Mouse (Mus musculus): ENCODE measurements around the gene Car3.
A peak's percentile ranks its signal among the peaks of the same experiment; 100 is the strongest.

Gene Car3

DNA sequence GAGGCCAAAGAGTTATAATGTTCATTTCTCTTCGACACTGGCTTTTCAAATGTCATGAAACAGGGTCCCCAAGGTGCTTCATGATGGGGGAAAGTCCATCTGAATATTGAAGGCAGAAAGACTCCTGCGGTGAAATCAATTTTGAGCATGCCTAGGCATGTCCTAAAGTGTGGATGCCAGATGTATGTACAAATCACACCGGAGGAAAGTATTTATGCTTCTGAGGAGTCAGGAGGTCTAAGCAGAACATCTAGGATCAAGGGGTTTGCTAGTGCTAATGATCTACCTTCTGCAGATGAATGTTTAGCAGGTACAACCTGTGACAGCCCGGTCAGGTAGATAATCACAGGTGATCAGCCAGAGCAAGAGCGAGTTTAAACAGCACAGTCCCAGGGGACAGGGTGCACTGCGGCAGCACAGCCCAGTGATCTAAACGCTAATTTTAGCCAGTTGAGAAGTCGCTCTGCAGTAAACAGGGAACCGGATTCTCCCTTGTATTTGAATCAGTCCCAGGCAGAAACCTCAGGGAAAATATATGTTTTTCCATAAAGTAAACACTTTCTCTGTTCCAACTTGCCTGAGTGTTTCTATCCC is 13.1 kb downstream of the Car3 start:
- DNase-seq: no peak

DNA sequence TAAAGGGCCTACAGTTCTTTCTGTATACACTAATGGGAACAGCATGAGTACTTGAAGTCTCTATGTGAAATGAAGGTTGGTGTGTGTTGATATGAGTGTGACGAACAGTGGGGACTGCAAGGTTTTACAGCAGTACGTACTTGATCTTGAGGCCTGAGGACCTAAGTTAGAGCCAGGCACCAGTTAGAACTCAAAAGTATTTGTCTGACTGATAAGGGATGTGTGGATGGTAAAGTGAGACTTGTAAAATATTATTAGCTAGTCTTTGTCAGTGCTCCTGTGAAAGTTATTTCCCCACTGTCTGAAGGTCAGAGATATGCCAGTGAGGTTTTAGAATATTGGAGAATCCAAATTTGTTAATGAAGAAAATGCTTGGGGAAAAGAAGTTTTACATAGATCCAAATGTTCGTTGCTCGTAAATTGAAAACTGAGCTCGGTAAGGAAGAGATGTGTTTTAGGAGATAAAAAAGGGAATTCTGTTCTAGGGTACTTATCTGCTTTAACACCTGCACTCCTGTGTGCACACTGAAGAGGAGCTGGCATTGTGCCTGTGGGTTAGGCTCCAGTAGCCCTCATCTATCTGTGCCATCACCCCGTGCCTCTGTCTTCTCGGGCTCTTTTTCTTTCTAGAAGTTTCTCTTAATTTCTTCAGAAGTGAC is 14.1 kb downstream of the Car3 start:
- no peak for DNase-seq

DNA sequence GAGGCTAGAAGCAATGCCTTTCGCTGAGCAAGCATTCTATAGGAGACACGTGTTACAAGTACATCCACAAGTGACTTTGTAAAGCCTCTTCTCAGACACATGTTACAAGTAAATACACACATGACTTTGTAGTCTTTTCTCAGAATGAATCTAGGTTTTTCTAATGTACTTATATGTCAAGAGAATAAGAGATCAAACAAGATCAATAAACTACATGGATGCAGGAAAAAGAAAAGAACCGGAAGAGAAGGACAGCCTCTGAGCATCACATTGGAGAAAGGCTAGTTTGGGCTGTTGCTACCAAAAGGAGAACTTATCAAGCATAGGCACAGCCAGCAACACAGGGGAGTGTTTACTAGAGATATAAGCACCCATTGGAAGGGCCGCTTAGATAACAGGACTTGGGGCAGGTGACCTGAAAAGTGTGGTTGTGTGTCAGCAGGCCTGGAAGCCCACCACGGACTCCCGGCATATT is 15.5 kb downstream of the Car3 start:
- DNase-seq: no peak

DNA sequence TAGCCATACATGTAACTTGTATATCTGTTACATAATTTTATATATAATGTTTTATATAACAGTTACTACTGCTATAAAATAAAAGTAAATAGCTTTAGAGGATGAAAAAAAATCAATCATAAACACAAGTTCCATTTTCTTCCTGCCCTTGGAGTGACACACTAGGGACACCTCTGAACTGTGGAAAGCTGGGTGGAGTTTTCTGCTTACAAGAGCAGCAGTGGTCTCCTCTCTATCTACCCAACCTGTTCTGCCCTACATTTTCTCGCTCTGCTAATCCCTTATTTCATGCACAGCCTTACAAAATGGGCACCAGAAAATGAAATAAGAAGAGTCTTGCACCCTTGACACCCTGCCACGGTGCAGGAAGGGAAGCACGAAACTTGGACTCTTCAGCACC is 16.0 kb downstream of the Car3 start:
- DNase-seq: no peak

GRCm38 (mm10) chr3:14880277-14880676 is 17.0 kb downstream of the Car3 start:
- DNase-seq: no peak

- no peak for DNase-seq
Measured at GRCm38 (mm10) chr3:14882005-14882404, 18.7 kb downstream of the Car3 start.

GRCm38 (mm10) chr3:14882756-14883155 is 19.4 kb downstream of the Car3 start:
- DNase-seq: no peak

- no peak for DNase-seq
Measured at GRCm38 (mm10) chr3:14884826-14885225, 21.5 kb downstream of the Car3 start.

DNA sequence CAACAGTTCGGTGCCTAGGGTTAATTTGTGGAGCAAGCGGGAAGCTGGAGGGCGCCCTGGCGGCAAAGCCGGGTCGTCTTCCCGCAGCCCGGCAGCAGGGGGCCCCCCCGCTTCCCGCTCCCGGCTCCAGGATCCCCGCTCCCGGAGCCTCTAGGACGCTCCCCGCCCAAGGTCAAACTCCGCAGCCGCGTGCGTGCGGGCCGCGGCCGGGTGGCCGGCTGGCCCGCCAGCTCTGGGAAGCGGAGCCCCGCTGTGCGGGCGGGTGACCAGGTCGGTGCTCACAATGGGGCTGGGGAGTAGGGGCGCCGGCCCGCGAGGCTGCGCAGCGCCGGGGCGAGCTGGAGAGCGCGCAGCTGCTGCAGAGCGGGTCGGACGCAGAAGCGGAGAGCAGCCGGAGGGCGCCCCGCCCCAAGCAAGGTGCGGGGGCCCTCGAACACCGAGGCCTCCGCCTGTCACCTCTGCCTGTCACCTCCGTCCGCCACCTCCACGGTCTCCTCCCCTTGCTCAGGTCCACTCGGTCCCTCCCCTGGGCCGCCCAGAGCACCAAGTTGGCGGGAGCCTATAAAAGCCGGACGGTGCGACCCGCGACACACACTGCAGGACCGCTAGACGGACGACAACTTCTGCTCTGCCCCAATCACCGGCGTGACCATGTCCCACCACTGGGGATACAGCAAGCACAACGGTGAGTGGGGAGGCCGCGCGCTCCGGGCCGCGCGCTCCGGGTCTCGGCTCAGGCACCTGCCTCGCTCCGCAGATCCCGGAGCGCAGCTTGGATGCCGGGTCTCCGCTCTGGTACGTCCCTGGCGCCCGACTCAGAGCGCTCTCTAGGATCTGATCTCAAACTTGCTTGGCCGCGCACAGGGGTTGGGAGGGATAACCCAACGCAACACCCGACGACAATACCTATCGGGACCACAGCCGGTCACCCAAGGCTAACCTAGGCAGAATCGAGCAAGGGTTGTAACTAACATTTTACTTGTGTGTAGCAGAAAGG is 23.1 kb downstream of the Car3 start, which contains the start of gene Car2:
TSS of gene Car2 (plus strand) at position 172 of the 997 bp plus-strand sequence.
- peak; percentile 87 for DNase-seq

DNA sequence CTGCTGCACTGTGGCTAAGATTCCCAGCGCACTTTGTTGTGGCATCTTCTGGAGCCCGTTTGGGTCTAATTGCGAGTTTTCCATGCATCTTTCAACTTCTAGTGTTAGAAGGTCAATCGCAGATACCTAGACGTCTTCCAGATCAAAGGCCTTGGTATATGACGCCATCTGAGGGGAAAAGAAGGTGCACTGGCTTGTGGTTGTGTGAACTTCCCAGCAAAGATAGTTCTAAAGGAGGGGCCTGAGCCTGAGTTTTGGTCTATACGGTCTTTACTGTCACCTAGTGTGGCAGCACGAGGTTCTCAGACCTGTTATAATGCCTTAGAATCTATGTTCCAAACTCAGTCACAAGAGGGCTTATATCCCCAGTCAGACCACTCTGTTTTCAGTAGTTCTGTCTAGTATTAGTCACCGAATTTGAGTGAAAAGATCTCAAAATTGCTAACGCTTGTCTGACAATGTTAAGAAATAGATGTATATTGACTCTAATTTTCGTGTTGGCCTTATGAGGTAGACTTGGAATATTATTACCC is 23.9 kb downstream of the Car3 start:
- DNase-seq: peak; percentile 30

DNA sequence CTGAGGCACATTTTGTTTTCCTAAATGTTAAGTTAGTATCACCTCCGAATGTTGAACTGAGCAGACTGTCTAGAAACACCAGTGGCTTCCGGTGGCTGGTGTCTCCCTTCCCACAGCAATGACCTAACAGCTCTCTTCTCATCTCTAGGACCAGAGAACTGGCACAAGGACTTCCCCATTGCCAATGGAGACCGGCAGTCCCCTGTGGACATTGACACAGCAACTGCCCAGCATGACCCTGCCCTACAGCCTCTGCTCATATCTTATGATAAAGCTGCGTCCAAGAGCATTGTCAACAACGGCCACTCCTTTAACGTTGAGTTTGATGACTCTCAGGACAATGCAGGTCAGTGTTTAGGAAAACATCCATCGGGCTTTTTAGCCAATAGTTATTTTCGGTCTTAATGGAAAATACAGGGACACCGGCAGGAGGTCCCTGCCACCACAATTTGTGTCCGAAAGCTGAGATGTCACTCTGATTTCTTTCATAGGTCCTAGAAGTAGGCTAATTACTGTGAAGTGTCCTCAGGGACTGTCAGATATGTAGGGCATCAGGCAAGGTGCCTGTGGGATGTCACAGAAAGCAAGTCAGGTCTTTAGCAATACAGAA is 24.5 kb downstream of the Car3 start:
- peak; percentile 80 for DNase-seq

- DNase-seq: peak; percentile 91
Measured at GRCm38 (mm10) chr3:14888549-14888948, 25.2 kb downstream of the Car3 start.

- DNase-seq: peak; percentile 60
Measured at GRCm38 (mm10) chr3:14889085-14889484, 25.8 kb downstream of the Car3 start.

GRCm38 (mm10) chr3:14889716-14890409 is 26.6 kb downstream of the Car3 start:
- peak; percentile 30 for DNase-seq

- DNase-seq: no peak
Measured at GRCm38 (mm10) chr3:14892991-14893390, 29.7 kb downstream of the Car3 start.

GRCm38 (mm10) chr3:14893700-14894099 is 30.4 kb downstream of the Car3 start:
- no peak for DNase-seq

- no peak for DNase-seq
Measured at GRCm38 (mm10) chr3:14895333-14895732, 32.0 kb downstream of the Car3 start.

DNA sequence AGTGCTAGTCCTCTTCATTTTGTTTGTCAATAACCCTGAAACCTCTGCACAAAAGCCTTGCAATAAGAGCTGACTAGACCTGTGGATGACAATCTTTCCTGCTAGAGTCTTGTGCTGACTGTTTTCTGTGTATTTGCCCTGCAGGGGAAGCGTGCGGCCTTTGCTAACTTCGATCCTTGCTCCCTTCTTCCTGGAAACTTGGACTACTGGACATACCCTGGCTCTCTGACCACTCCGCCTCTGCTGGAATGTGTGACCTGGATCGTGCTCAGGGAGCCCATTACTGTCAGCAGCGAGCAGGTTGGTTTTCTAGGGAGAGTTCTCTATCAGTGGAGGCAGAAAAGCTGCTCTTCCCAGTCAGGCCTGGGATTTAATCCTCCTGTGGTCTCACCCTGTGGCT is 34.5 kb downstream of the Car3 start:
- peak; percentile 18 for DNase-seq

GRCm38 (mm10) chr3:14903380-14903779 is 40.1 kb downstream of the Car3 start:
- DNase-seq: no peak

GRCm38 (mm10) chr3:14904165-14904564 is 40.9 kb downstream of the Car3 start:
- DNase-seq: no peak

DNA sequence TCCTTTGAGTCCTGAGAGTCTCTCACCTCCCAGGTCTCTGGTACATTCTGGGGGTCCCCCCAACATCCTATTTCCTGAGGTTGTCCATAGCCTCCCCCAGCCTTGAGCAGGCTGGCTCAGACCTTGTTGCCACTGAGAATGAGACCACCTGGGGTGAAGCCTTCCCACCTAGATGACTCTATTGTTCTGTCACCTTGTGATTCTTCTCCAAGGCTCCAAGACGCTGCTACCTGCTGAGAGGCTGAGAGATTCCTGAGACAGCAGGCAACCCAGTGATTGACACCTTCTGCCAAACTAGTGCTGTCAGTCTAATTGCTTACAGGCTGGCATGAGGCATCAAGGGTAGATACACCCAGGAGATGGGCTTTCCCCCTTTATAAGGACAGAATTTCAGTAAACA is 44.0 kb downstream of the Car3 start:
- DNase-seq: no peak

DNA sequence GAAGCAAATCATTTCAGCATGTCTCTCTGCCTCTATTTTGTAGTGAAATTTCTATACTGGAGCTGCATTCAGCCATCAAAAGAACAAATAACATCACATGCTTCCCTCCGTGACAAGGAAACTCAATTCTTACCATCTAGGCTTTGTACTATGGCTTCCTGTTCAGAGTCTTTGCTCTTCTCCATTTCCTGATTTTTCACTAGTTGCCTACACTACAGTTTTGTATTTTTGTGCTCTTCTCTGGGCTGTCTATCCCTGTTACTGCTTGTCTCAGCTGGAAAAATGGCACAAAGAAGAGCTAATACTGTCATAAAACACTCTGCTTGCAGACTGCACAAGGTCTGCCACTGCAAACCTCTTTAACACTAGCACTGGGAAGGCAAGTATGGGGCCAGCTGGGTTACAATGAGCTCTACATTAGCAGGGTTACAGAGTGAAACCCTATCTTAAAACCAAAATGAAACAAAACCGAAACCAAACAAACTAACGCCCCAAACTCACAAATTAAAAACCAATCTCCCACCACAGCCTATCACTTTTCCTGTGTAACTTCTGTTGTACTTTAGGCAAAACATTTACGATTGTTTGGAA is 48.8 kb downstream of the Car3 start:
- no peak for DNase-seq
